Mouse (Mus musculus) left cerebral cortex, adult 8-10 months (tissue): ENCODE data around the gene Tuba8. TPM values are rescaled to one million over a fixed set of nuclear protein-coding genes. Genes with fewer than 3 reads are reported as not detected.

Experiments used
- DNase-seq, 2 experiments: peaks; one replicate each; pipeline ENCODE4 v3.0.0; 2022; ENCODE audit warnings: low spot score in 2 of 2
- total RNA-seq, 4 experiments: library from RNA; stranded (reverse); gene quantifications; 2 replicates each; pipeline ENCODE4 v1.2.4; 2022

Tuba8 gene
- total RNA-seq, 4 experiments from 2014 or later: 9.2 to 13.6 (median 10.5) TPM

DNA sequence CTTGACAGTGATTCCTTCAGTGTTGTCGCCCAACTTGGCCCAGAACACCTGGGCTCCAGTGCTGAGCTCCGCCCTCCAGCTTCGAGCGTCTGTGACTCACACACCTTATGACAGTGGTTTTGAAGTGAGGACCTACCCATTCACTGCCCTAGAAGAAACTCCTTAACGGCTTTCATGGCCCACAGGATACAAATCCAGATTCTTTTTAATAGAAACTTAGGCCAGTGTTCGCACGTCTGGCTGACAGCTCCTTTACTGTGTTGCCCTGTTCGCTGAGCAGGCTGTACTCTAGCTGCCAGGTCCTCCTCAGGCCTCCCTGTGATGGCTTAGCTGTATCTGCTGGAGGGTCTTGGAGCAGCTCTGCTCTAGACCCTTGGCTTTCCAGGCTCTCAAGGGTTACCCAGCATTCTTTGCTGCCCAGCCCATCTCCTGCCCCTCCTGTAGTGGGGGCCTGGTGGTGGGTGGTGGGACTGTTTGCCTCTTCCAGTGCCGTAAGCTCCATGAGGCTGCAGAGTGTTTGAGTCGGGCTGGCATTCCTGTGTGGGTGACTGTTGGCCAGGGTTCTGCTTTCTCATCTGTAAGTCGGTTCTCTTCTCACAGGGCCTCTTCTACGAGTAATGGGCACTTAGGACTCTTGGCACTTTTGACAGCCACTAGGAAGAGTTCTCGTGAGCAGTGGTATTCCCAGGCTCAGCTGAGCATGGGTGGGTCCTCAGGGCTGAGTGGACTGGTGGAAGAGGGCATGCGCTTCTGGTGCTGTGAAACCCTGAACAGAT is 15.4 kb upstream of the Tuba8 start:
- peak in 1 of 2 experiments; percentile 47 for DNase-seq

DNA sequence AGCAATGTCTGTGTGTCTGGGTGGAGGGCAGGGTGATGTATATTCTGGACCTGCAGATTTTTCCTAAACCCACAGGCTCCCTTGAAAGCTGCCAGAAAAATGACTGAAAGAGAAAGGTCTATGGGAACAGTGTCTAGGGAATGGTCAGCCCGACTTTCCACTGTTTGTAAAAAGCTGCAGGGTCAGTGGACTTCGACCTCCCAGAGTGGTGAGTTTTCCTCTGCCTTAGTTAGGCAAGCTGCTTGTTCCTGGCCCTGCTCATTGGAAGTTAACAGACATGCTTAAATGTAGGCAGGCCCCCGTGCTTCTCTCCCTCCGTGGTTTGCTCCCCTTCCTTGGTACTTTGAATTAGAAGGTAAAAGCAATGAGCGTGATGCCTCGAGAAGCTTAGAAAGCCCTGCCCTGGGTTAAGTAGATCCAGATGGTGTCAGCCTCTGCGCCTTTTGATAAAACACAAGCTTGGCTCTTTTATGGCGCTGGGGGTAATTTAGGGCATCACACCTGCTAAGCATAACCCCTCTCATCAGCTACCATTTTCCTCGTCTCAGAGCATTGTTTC is 12.6 kb upstream of the Tuba8 start:
- DNase-seq: no peak

DNA sequence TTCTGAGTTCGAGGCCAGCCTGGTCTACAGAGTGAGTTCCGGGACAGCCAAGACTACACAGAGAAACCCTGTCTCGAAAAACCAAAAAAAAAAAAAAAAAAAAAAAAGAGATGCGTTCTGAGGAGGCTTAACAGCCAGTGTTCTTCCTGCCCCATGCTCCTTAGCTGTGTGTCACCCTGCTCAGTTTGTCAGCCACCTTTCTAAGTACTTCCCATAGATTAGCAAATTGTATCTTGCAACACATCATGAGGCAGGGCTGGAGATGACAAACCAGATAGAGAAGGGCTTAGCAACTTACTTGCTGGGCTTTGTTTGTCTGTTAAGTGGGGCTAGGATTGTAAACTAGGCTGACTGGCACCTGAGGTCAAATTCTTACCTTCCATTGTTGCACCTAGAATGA is 10.0 kb upstream of the Tuba8 start:
- no peak for DNase-seq

GRCm38 (mm10) chr6:121202026-121202425 is 8.5 kb upstream of the Tuba8 start:
- DNase-seq: no peak

DNA sequence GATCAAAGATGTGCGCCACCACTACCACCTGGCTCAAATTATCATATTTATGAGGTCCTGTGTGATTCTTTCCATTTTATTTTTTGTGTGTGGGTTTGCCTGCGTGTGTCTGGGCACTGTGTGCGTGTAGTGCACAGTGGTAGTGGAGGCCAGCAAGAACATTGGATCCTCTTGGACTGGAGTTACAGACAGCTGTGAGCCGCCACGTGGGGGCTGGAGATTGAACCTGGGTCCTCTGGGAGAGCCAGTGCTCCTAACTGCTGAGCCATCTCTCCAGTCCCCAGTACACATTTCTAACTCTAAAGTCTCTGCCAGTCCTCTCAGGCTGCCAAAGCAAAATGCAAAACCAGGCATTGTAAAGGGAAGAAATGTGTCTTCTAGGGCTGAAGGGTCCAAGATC is 4.0 kb upstream of the Tuba8 start:
- no peak for DNase-seq

DNA sequence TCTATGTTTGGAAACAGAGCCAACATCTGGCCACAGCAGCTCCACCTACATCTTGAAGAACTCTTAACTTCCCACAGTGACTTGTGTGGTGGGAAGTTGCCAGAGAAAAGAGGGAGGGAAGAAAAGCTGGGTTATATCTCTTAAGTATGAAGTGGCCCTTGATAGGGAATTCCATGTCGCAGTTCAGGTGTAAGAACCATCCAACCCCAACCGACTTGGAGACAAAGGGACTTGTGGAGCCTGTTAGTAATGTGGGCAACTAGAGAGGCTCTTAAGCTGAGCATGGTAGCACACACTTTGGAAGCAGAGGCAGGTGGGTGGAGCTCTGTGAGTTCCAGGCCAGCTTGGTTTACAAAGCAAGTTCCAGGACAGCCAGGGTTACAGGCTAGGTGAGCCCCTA is 912 bp upstream of the Tuba8 start:
- no peak for DNase-seq

GRCm38 (mm10) chr6:121210926-121211289 is 412 bp downstream of the Tuba8 start:
- no peak for DNase-seq

GRCm38 (mm10) chr6:121211743-121212142 is 1.2 kb downstream of the Tuba8 start:
- no peak for DNase-seq

DNA sequence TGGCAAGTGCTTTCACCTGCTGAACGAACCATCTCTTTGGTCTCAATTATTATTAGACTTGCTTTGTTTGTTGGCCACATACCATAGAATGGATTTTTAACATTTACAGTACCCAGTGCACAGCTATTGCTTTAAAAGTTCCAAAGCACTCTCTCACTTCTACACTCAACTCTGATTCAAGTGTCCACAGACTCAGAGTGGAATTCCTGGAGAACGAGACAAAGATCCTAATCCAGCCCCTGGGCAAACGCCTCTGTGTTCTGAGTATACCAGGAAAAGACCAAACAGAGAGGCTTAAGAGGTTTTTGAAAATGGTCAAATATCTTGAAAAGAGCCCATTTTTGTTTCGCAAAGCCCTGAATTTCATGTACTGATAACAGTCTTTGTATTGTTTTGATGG is 2.5 kb downstream of the Tuba8 start:
- DNase-seq: no peak

DNA sequence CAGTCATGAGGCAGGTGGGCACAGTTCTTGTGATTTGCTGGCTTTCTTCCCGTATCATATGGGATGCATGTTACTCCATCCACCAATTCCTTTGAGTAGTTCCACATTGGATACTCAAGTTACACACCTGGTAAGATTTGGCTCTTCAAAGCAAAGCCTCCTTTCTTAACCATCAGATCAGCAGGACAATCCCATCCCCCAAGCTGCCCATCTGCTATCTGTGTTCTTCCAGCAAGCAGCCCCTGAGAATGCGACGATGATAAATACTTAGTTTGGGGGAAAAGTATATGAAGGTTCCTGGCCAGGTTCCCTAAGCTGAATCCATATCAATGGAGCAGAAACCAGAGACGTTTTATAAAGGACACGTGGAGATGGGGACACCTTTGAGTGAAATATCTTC is 3.7 kb downstream of the Tuba8 start:
- no peak for DNase-seq

GRCm38 (mm10) chr6:121214667-121215330 is 4.3 kb downstream of the Tuba8 start:
- no peak for DNase-seq

DNA sequence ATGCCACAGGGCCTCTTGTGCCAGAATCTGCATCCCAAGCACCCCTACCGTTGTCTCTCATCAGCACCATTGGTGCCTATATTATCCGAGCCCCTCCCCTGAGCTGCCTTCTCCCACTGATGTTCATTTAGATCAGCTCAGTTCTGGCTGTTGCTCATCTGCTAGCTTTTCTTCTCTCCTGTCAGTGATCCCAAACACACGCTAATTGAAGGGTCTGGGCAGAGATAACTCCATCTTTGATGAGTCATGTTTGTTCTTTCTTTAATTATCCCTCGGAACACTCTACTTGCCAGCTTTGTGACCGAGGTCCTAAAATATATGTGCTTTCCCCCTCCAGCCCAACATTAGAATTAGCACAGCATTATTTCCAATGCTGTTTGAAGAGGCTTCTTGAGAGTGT is 4.8 kb downstream of the Tuba8 start:
- DNase-seq: no peak

GRCm38 (mm10) chr6:121215896-121216295 is 5.4 kb downstream of the Tuba8 start:
- no peak for DNase-seq

GRCm38 (mm10) chr6:121216589-121217255 is 6.2 kb downstream of the Tuba8 start:
- DNase-seq: no peak

DNA sequence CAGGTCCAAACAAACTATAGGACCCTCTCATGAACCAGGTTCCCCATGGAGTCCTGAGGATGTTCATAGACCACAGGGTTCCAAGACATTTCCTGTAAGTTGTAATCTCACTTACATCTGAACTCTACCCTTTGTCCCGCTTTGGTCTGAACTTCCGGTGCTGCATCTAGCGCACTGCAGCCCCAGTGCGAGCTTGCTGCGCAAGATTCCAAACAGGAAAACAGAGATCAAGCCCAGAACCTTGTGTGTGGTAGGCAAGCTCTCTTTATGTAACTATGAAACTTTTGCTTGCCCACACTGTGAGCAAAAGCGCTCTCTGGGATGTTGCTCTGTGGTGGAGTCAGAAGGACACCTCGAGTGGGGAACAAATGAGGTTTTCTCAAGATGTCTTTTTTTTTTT is 7.5 kb downstream of the Tuba8 start:
- no peak for DNase-seq

- no peak for DNase-seq
These were observed 8.9 kb downstream of the Tuba8 start for GRCm38 (mm10) chr6:121219406-121219805.

- DNase-seq: no peak
These were observed 9.7 kb downstream of the Tuba8 start for GRCm38 (mm10) chr6:121220181-121220580.

GRCm38 (mm10) chr6:121221876-121222597 is 11.5 kb downstream of the Tuba8 start:
- no peak for DNase-seq

DNA sequence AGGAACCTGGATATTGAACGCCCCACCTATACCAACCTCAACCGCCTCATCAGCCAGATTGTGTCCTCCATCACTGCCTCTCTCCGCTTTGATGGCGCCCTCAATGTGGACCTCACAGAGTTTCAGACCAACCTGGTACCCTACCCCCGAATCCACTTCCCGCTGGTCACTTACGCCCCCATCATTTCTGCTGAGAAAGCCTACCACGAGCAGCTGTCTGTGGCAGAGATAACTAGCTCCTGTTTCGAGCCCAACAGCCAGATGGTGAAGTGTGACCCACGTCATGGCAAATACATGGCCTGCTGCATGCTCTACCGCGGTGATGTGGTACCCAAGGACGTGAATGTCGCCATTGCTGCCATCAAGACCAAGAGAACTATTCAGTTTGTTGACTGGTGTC is 12.5 kb downstream of the Tuba8 start:
- no peak for DNase-seq

DNA sequence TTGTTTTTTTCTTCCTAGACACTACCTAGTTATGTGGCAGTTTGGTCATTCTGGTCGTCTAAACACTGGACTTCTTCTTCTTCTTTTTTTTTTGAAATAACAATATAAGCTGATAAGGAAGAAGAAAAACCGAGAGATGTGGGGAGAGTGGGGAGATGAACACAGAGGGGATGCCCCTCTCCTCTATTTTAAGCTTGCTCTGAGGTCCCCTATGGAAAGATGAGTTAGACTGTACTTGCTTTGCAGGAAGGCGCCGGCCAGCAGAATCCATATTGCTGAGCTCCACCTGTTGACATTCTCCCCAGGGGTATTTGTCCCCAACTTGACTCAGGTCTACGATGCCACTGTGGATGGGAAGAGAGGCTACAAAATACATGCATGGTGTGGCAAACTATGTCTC is 13.6 kb downstream of the Tuba8 start:
- DNase-seq: no peak

- no peak for DNase-seq
These were observed 14.5 kb downstream of the Tuba8 start for GRCm38 (mm10) chr6:121224993-121225392.

- DNase-seq: no peak
These were observed 15.5 kb downstream of the Tuba8 start for GRCm38 (mm10) chr6:121226043-121226442.
